Mouse (Mus musculus) gastrocnemius, adult 2 months (tissue): Measurements from ENCODE around the gene Psmb5. TPM values are rescaled to one million over a fixed set of nuclear protein-coding genes. Genes with fewer than 3 reads are reported as not detected.

Experiments
- DNase-seq: peaks from one replicate; pipeline ENCODE4 v3.0.0; 2022
- H3K27ac ChIP-seq: fragments of 200-600 bp; 2 replicates; pipeline ENCODE4 v1.8.1; 2022; ENCODE audit warnings: mild to moderate bottlenecking
- H3K4me3 ChIP-seq: fragments of 200-600 bp; 2 replicates; pipeline ENCODE4 v1.8.1; 2022; ENCODE audit warnings: mild to moderate bottlenecking, moderate library complexity
- CTCF ChIP-seq: fragments of 200-600 bp; IDR thresholded peaks from 2 replicates; pipeline ENCODE4 v1.8.1; 2022; ENCODE audit warnings: antibody characterized with exemption, mild to moderate bottlenecking, moderate library complexity
- intact Hi-C: fragments of 180-260 bp; cut with DNase I; formaldehyde crosslinking; loops from one replicate; pipeline ENCODE4 v1.15.1; 2025
- microRNA-seq: library from miRNA; unstranded; fragments of <30 nt; microRNA quantifications from one replicate; pipeline ENCODE4 v1.2.0, GENCODE M21; 2021
- total RNA-seq, 2 experiments: library from RNA; stranded (reverse); gene quantifications; 2 replicates each; pipeline ENCODE4 v1.2.3; 2021

The Psmb5 gene
- total RNA-seq, 2 experiments from 2014 or later, result 161 to 172 TPM

- Histone ChIP-seq H3K4me3 (peak within 1 kb of the TSS; percentile 90), H3K27ac (peak within 1 kb of the TSS; percentile 88)
- intact Hi-C loops, result loop anchor here (5.0 kb wide), 2 partner anchors 50 to 350 kb away; no protein-coding TSS in a partner anchor
- TF ChIP-seq CTCF, result peak; percentile 3; the same call in 1 of the 2 replicates
- peak; percentile 92 for DNase-seq
These were observed 40.5 kb downstream of the Psmb5 start, which contains the start of gene Ajuba for GRCm38 (mm10) chr14:54577089-54577982. Gene Ajuba, minus strand, starts transcription at chr14:54577558.

DNA sequence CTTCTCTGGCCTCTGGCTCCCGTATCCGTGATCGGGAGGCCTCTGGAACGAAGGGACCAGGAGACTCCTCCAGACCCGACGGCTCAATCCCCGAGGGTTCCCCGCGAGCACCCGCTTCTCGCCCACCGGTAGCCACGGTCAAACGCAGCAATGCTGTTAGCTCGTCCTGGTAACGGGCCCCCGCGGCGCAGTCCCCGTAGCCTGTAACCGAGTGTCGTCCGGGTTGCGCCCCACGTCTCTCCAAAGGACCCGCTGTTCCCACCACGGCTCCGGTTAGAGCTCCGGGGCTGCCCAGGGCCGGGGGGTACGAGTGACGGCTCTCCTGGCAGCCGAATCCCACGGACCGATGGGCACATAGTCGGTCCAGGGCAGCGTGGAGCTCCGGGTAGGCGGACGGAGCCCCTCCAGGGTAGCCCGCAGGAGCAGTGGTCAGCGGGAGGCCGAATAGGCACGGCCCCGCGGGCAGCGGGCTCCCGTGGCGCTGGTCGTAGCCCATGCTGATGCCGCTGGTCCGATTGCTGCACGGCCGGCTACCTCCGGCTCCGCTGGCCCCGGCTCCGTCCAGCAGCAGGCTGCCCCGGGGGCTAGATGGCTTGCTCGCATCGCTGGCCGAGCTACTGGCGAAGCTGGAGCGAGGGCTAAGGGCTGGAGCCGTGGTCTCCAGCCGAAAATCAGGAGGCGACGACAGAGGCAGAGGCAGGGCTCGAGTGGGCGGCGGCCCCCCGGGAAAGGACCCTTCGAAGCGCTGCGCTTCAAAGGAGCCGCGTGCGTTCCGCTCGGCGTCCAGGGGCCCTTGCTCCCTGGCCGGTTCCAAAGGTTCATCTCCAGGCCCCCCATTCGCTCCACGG, 41.4 kb downstream of the Psmb5 start:
- intact Hi-C loops, result loop anchor here (5.0 kb wide), 2 partner anchors 49 to 349 kb away; no protein-coding TSS in a partner anchor
- TF ChIP-seq CTCF, result no peak
- peak; percentile 55 for DNase-seq
- H3K27ac ChIP-seq, result peak overlapping the region; percentile 88
- peak overlapping the region; percentile 90 for H3K4me3 ChIP-seq

GRCm38 (mm10) chr14:54575631-54576030, 42.2 kb downstream of the Psmb5 start:
- intact Hi-C loops, result loop anchor here (5.0 kb wide), 2 partner anchors 48 to 348 kb away; no protein-coding TSS in a partner anchor
- DNase-seq, result peak; percentile 74

GRCm38 (mm10) chr14:54575031-54575430, 42.8 kb downstream of the Psmb5 start:
- H3K27ac ChIP-seq, result peak overlapping the region; percentile 88
- TF ChIP-seq CTCF, result no peak
- intact Hi-C loops, result loop anchor here (5.0 kb wide), 2 partner anchors 48 to 348 kb away; no protein-coding TSS in a partner anchor
- H3K4me3 ChIP-seq, result peak overlapping the region; percentile 90
- no peak for DNase-seq

More at GRCm38 (mm10) chr14:54575631-54576030, 42.2 kb downstream of the Psmb5 start:
- H3K4me3 ChIP-seq, result peak overlapping the region; percentile 90
- peak overlapping the region; percentile 88 for H3K27ac ChIP-seq
- TF ChIP-seq CTCF, result no peak

GRCm38 (mm10) chr14:54574253-54574652, 43.6 kb downstream of the Psmb5 start:
- intact Hi-C loops, result no loop called here
- H3K4me3 ChIP-seq, result peak overlapping the region; percentile 90
- no peak for TF ChIP-seq CTCF
- DNase-seq, result no peak
- peak overlapping the region; percentile 88 for H3K27ac ChIP-seq

GRCm38 (mm10) chr14:54572790-54573736, 44.8 kb downstream of the Psmb5 start:
- peak overlapping the region; percentile 90 for H3K4me3 ChIP-seq
- TF ChIP-seq CTCF, result no peak
- peak; percentile 42 for DNase-seq
- H3K27ac ChIP-seq, result peak overlapping the region; percentile 88
- intact Hi-C loops, result no loop called here

DNA sequence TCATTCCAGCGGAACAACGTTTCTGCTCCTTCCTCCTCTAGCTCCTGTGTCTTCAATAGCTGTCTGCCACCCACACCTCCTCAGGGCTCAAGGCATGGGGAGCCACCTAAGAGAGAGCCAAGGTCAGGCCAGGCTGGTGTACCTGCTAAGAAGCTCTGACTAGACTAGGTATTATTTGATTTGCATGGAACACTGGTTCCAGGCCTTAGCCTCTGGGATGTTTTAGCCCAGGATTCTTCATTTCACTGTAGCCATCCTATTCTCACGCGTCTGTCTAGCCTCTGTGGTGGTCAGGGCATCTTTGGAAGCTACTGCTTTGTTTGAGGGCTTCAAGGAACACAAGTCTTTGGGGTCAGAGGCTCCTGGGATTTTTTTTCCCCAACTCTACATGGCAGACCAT, 45.7 kb downstream of the Psmb5 start:
- H3K4me3 ChIP-seq, result no peak overlapping the region
- intact Hi-C loops, result no loop called here
- no peak for DNase-seq
- TF ChIP-seq CTCF, result no peak
- peak overlapping the region; percentile 88; the same call in 1 of the 2 replicates for H3K27ac ChIP-seq

- H3K27ac ChIP-seq, result peak overlapping the region; percentile 69
- DNase-seq, result peak; percentile 35
- TF ChIP-seq CTCF, result no peak
- intact Hi-C loops, result loop anchor here (2.0 to 5.0 kb wide), 2 partner anchors 73 to 133 kb away; no protein-coding TSS in a partner anchor
- H3K4me3 ChIP-seq, result 0 out of 2 replicates have a peak overlapping the region, but pooled peaks have one; percentile 1
These were observed 48.1 kb downstream of the Psmb5 start for GRCm38 (mm10) chr14:54569451-54570392.

DNA sequence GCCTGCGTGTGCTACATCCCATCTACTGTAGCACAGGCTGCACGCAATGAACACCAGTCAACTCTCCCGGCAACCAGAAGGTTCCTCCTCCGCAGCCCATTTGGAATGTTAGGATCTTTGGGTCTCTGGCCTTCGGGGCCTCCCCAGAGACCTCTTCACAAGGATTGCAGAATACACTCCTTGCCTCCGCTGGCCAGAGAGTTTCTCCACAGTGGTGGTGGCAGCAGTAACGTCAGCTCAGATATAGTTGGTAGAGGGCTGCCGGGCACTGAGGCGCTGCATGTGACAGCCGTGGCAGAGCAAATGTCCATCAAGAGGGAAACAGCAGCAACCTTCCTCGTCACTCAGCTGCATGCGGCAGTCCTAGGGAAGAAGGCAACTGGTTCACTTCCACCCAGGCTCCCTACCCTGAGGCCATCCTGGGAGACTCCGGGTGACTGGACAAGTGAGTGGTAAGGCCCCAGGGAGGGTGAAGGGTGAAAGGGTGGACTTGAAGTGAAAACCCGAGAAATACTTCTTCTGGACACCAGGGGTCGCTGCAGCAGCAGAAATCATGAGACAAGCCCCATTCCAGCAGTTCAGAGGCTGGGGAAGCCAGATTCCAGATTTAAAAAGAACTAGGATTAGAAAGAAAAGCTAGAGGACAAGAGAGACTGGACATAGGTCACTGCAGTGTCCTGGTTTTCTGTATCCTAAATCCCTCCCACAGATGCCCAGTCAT, 49.0 kb downstream of the Psmb5 start:
- peak; percentile 86; the same call in 1 of the 2 replicates for TF ChIP-seq CTCF
- H3K4me3 ChIP-seq, result no peak overlapping the region
- H3K27ac ChIP-seq, result peak overlapping the region; percentile 69
- peak; percentile 75 for DNase-seq
- intact Hi-C loops, result loop anchor here (2.0 to 5.0 kb wide), 2 partner anchors 74 to 133 kb away; no protein-coding TSS in a partner anchor

Small RNA genes within 50 kb of the gene (microRNA-seq; reads per million reads assigned to microRNA genes)
- not detected for gene Mir686
- gene Mir6948, result not detected

Other genes with a start within 250 kb of the Psmb5 start
- gene Slc7a7, start 200.2 kb downstream of the Psmb5 start, total RNA-seq, result 1 to 10 TPM in 1 of 2 experiments, under 1 TPM in 1; 0.56 to 2.0 TPM
- gene Mrpl52, start 191.1 kb downstream of the Psmb5 start, total RNA-seq, result 100 to 1,000 TPM; 102 to 111 TPM
- gene Mmp14, start 186.4 kb downstream of the Psmb5 start, total RNA-seq, result 10 to 100 TPM in 1 of 2 experiments, 1 to 10 TPM in 1; 8.5 to 14.0 TPM
- gene Lrp10, start 153.9 kb downstream of the Psmb5 start, total RNA-seq, result 10 to 100 TPM; 27.9 to 36.5 TPM
- gene Rem2, start 141.9 kb downstream of the Psmb5 start, total RNA-seq, result not detected
- gene Prmt5, start 100.5 kb downstream of the Psmb5 start, total RNA-seq, result 10 to 100 TPM; 32.5 to 34.6 TPM
- 1 to 10 TPM; 3.1 to 3.3 TPM for gene Haus4, start 63.4 kb downstream of the Psmb5 start, total RNA-seq
- gene Ajuba, start 40.5 kb downstream of the Psmb5 start, total RNA-seq, result 1 to 10 TPM; 1.4 to 1.8 TPM
- 1 to 10 TPM; 2.2 to 4.0 TPM for gene 4931414P19Rik, start 12.0 kb downstream of the Psmb5 start, total RNA-seq
- not detected for gene Psmb11, start 3.4 kb upstream of the Psmb5 start, total RNA-seq
- gene Gm17606, start 22.9 kb upstream of the Psmb5 start, total RNA-seq, result not detected
- under 1 TPM; 0.46 to 0.53 TPM for gene Cdh24, start 23.3 kb upstream of the Psmb5 start, total RNA-seq
- 10 to 100 TPM in 1 of 2 experiments, 1 to 10 TPM in 1; 7.0 to 11.0 TPM for gene 1700123O20Rik, start 68.2 kb upstream of the Psmb5 start, total RNA-seq
- 10 to 100 TPM; 75.5 to 81.7 TPM for gene Acin1, start 68.9 kb upstream of the Psmb5 start, total RNA-seq
- not detected for gene Gm29776, start 80.8 kb upstream of the Psmb5 start, total RNA-seq
- gene Cebpe, start 94.2 kb upstream of the Psmb5 start, total RNA-seq, result not detected
- 10 to 100 TPM; 21.4 to 23.6 TPM for gene Slc7a8, start 163.9 kb upstream of the Psmb5 start, total RNA-seq
- gene Rnf212b, start 196.1 kb upstream of the Psmb5 start, total RNA-seq, result 1 to 10 TPM; 1.0 to 5.0 TPM